ENCODE assay signal across 20 mouse cellular contexts in the genomic region with DNA sequence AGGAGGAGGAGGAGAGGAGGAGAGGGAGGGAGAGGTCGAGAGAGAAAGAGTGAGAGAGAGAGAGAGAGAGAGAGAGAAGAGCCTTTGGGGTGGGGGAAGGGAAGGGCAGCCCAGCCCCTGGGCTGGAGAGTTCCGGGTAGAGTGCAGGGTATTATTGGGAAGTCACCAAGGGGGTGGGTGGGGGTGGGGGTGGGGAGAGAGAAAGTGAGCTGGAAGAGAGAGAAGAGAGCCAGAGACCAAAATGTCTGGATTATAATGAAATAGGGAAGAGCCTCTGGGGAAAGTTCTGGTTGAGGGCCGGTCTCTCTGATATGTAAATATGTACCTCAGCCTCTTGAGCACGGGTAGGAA. TPM values are rescaled to one million over a fixed set of nuclear protein-coding genes. Genes with fewer than 3 reads are reported as not detected.
A peak's percentile ranks its signal among the peaks of the same experiment; 100 is the strongest.
DNase-seq lines count a peak whose midpoint lies in the region; ATAC-seq and TF ChIP-seq lines count a peak whose summit lies in the region.
"Had no signal": no experiment of that assay in that cellular context is flagged by ENCODE, and none has a peak within 500 bp of the region (broad histone marks: within the 10 kb centered on the region; RNA-seq: fewer than 3 reads in every experiment).

No protein-coding gene starts in this region.

- DNase-seq in lung, embryonic 14.5 days = peak; percentile 5
- no peak for DNase-seq in lung, adult 2 months
- DNase-seq in CH12.LX (ENCODE audit: extremely low read depth) (no peak), R1 (ENCODE audit: low read depth, low spot score) (peak; percentile 84)
- DNase-seq in adrenal gland, postnatal 10 days = no peak
- DNase-seq in urinary bladder, postnatal 4 days (ENCODE audit: low spot score in 2 of 2) = no peak
- DNase-seq: adrenal gland, adult 2 months; adrenal gland, postnatal 36 days; cerebellum, adult 2 months; cerebellum, postnatal 10 days; forebrain, postnatal 0 days; gastrocnemius, postnatal 14 days had no signal

- H3K4me2 ChIP-seq in lung, embryonic 14.5 days = no peak overlapping the region
- peak overlapping the region; percentile 35 for H3K4me2 ChIP-seq in CH12.LX (ENCODE audit: insufficient read depth, low read depth, poor library complexity, severe bottlenecking)
- H3K4me2 ChIP-seq: forebrain, embryonic 13.5 days; heart, embryonic 15.5 days; hindbrain, embryonic 15.5 days had no signal

- no peaks in the 10 kb centered on the region for H3K9me3 ChIP-seq in lung, embryonic 14.5 days (ENCODE audit: low read depth, low read length)
- H3K9me3 ChIP-seq in CH12.LX (replicated peaks; ENCODE audit: low read length) (peaks cover 9% of the 10 kb centered on the region), E14TG2a.4 (ENCODE audit: low read length) (peaks cover 18% of the 10 kb centered on the region)
- H3K9me3 ChIP-seq: G1E; heart, embryonic 15.5 days; hindbrain, embryonic 15.5 days had no signal

- TF ChIP-seq CTCF in lung, embryonic 14.5 days (IDR thresholded peaks at IDR 0.05; ENCODE audit: low read depth) = no peak
- TF ChIP-seq CTCF in lung, adult 2 months (IDR thresholded peaks at IDR 0.05; ENCODE audit: insufficient read depth, low read length) = no peak
- TF ChIP-seq CTCF in CH12.LX (conservative IDR thresholded peaks at IDR 0.05 in 1 of 2, IDR thresholded peaks at IDR 0.05 in 1 of 2; ENCODE audit: low read depth in 2 of 2, low read length in 2 of 2) (no peak), E14TG2a.4 (conservative IDR thresholded peaks at IDR 0.05; ENCODE audit: low read length) (no peak)

- TF ChIP-seq RAD21 in CH12.LX (IDR thresholded peaks at IDR 0.05; ENCODE audit: low read depth, low read length) = no peak

- no peak overlapping the region; the same call in 1 of the 2 replicates for H3K9ac ChIP-seq in lung, embryonic 14.5 days
- H3K9ac ChIP-seq in CH12.LX (ENCODE audit: insufficient read depth, low read depth) = peak overlapping the region; percentile 6
- H3K9ac ChIP-seq: forebrain, embryonic 13.5 days; forebrain, postnatal 0 days; heart, embryonic 15.5 days; hindbrain, embryonic 15.5 days had no signal

- TF ChIP-seq EP300 in CH12.LX (IDR thresholded peaks at IDR 0.05; ENCODE audit: low read length) = no peak

- dilution Hi-C loops in CH12.LX (cut with MboI; ENCODE audit: extremely low pct_ligation_motif_present, extremely low pct_unique_long_range_greater_than_20kb, low sequenced_read_pairs) = no loop called here

- peaks cover 5% of the 10 kb centered on the region for H3K79me2 ChIP-seq in CH12.LX (replicated peaks; ENCODE audit: control insufficient read depth, extremely low read depth, insufficient read depth, poor library complexity, severe bottlenecking)

- H3K4me3 ChIP-seq in lung, embryonic 14.5 days (ENCODE audit: low read depth, low read length) = no peak overlapping the region
- no peak overlapping the region for H3K4me3 ChIP-seq in lung, adult 2 months (replicated peaks; ENCODE audit: extremely low read depth, low read depth, low read length)
- H3K4me3 ChIP-seq in CH12.LX (replicated peaks in 1 of 3; ENCODE audit: low read depth in 2 of 3, low read length in 2 of 3, poor library complexity in 1 of 3) (no peak overlapping the region), E14TG2a.4 (replicated peaks; ENCODE audit: low read length) (peak overlapping the region; percentile 66)
- H3K4me3 ChIP-seq: embryonic facial prominence, embryonic 10.5 days; forebrain, embryonic 13.5 days; heart, embryonic 15.5 days; hindbrain, embryonic 10.5 days; hindbrain, embryonic 15.5 days had no signal

- no peaks in the 10 kb centered on the region for H3K36me3 ChIP-seq in lung, embryonic 14.5 days (ENCODE audit: insufficient read depth)
- H3K36me3 ChIP-seq in CH12.LX (replicated peaks in 1 of 2; ENCODE audit: control insufficient read depth in 1 of 2, insufficient read depth in 1 of 2, low read length in 1 of 2) (no peaks in the 10 kb centered on the region), E14TG2a.4 (ENCODE audit: insufficient read depth, low read length) (no peaks in the 10 kb centered on the region)
- H3K36me3 ChIP-seq: embryonic facial prominence, embryonic 10.5 days; G1E; heart, embryonic 15.5 days; hindbrain, embryonic 10.5 days; hindbrain, embryonic 15.5 days had no signal

- no peaks in the 10 kb centered on the region for H3K27me3 ChIP-seq in lung, embryonic 14.5 days (ENCODE audit: insufficient read depth, low read length)
- H3K27me3 ChIP-seq in CH12.LX (replicated peaks) (no peaks in the 10 kb centered on the region), E14TG2a.4 (ENCODE audit: insufficient read depth, low read length) (no peaks in the 10 kb centered on the region)
- H3K27me3 ChIP-seq: forebrain, embryonic 13.5 days; heart, embryonic 15.5 days; hindbrain, embryonic 15.5 days had no signal

- 11% methylated on average over 4 of the region's 4 CpGs for WGBS in lung, embryonic 14.5 days
- 22% methylated on average over 4 of the region's 4 CpGs for WGBS in lung, adult 2 months

- in situ Hi-C loops in CH12.LX (cut with MboI; ENCODE audit: low pct_ligation_motif_present, low pct_unique_long_range_greater_than_20kb, low sequenced_read_pairs) = no loop called here

- H3K27ac ChIP-seq in lung, embryonic 14.5 days (ENCODE audit: low read depth) = 0 out of 2 replicates have a peak overlapping the region, but pooled peaks have one; percentile 38
- no peak overlapping the region for H3K27ac ChIP-seq in CH12.LX (ENCODE audit: insufficient read depth, low read depth)
- H3K27ac ChIP-seq: embryonic facial prominence, embryonic 10.5 days; forebrain, embryonic 13.5 days; hindbrain, embryonic 10.5 days; hindbrain, embryonic 15.5 days had no signal

- ATAC-seq in lung, embryonic 14.5 days (ENCODE audit: insufficient read depth) = no peak
- ATAC-seq: forebrain, embryonic 13.5 days; forebrain, postnatal 0 days; intestine, embryonic 16.5 days had no signal

- no peak for TF ChIP-seq POLR2A in lung, adult 2 months (IDR thresholded peaks at IDR 0.05; ENCODE audit: borderline replicate concordance, extremely low read depth, low read depth, low read length)
- no peak for TF ChIP-seq POLR2A in CH12.LX (IDR thresholded peaks at IDR 0.05; ENCODE audit: low read depth, low read length)

- H3K4me1 ChIP-seq in lung, embryonic 14.5 days (ENCODE audit: insufficient read depth) = 0 out of 2 replicates have a peak, but pooled peaks cover 4% of the 10 kb centered on the region
- H3K4me1 ChIP-seq in lung, adult 2 months (ENCODE audit: control insufficient read depth, insufficient read depth, low read length) = no peaks in the 10 kb centered on the region
- H3K4me1 ChIP-seq in CH12.LX (ENCODE audit: control insufficient read depth in 1 of 2, insufficient read depth in 2 of 2) = peaks cover 13 to 32% of the 10 kb centered on the region in 2 experiments
- peaks cover 61% of the 10 kb centered on the region for H3K4me1 ChIP-seq in E14TG2a.4 (replicated peaks; ENCODE audit: low read depth, low read length)

TF ChIP-seq in CH12.LX, 34 proteins besides CTCF, POLR2A, EP300 and RAD21:
- TF ChIP-seq ZMIZ1 (IDR thresholded peaks at IDR 0.05; ENCODE audit: low read depth, low read length) = no peak
- TF ChIP-seq BHLHE40 (IDR thresholded peaks at IDR 0.05; ENCODE audit: low read depth, low read length) = no peak; the same call in 1 of the 2 replicates
- TF ChIP-seq MAX (IDR thresholded peaks at IDR 0.05; ENCODE audit: low read length) = no peak
- no peak for TF ChIP-seq E2F4 (IDR thresholded peaks at IDR 0.05; ENCODE audit: insufficient replicate concordance, low read depth, low read length)
- 0 out of 2 replicates have a peak, but pooled peaks have one; percentile 7 for TF ChIP-seq NELFE (IDR thresholded peaks at IDR 0.05; ENCODE audit: low read depth, low read length)
- no peak for TF ChIP-seq USF2 (conservative IDR thresholded peaks at IDR 0.05; ENCODE audit: low read depth, low read length)
- no peak for TF ChIP-seq MEF2A (IDR thresholded peaks at IDR 0.05; ENCODE audit: borderline replicate concordance, low read depth, low read length)
- no peak for TF ChIP-seq IRF4 (IDR thresholded peaks at IDR 0.05; ENCODE audit: low read depth, low read length)
- TF ChIP-seq TCF12 (IDR thresholded peaks at IDR 0.05; ENCODE audit: low read depth, low read length) = no peak; the same call in 1 of the 2 replicates
- TF ChIP-seq CHD2 (IDR thresholded peaks at IDR 0.05; ENCODE audit: low read length) = peak; percentile 67
- TF ChIP-seq ELF1 (IDR thresholded peaks at IDR 0.05; ENCODE audit: low read depth, low read length) = 0 out of 2 replicates have a peak, but pooled peaks have one; percentile 28
- no peak for TF ChIP-seq ZC3H11A (IDR thresholded peaks at IDR 0.05; ENCODE audit: low read depth, low read length)

RNA-seq across cellular contexts. Expression of gene Zfp280b, which starts 4.5 kb away (rescaled TPM):
- polyA plus RNA-seq in lung, embryonic 14.5 days (2014; fragmentation: Nextera tagmentation; extraction: Ambion mirVana) = 24.9 and 26.2 TPM in 2 replicates
- polyA plus RNA-seq in lung, adult 2 months (2012; rRNA removed) = 5.3 and 6.9 TPM in 2 replicates
- total RNA-seq in CH12.LX (2012; rRNA removed) (24.4 and 26.6 TPM in 2 replicates), CH12.LX (2014; rRNA removed) (15.2 and 19.0 TPM in 2 replicates)
- 30.4 and 36.6 TPM in 2 replicates for polyA plus RNA-seq in CH12.LX (2012; ENCODE audit: insufficient read length, low read depth)
- total RNA-seq in adrenal gland, postnatal 10 days (2021) = 10 to 100 TPM in 1 of 2 experiments, 1 to 10 TPM in 1; 9.0 to 11.0 TPM

Comparison
In these comparisons a context has a peak if more than half of its experiments do, and no peak if none do; other contexts are left out.
1. DNase-seq: peak in lung, embryonic 14.5 days (single experiment) and R1 (single experiment); none in lung, adult 2 months (single experiment), CH12.LX (single experiment), adrenal gland, postnatal 10 days (single experiment) and urinary bladder, postnatal 4 days (0 of 2).